Mouse (Mus musculus): ENCODE results near the gene Afmid. TPM values are rescaled to one million over a fixed set of nuclear protein-coding genes. Genes with fewer than 3 reads are reported as not detected.
"Not testable (repeated sequence)": the region's sequence is repeated elsewhere in the genome, so short reads cannot be mapped to it uniquely, and the experiment has no call there.

The Afmid gene
- polyA plus RNA-seq, 1 experiment from 2014 or later, result 3.3 TPM

GRCm38 (mm10) chr11:117828888-117829604 is 3.3 kb downstream of the Afmid start:
- no peak overlapping the region for H3K9ac ChIP-seq (replicated peaks; ENCODE audit: low read length)
- H3K27me3 ChIP-seq (ENCODE audit: control insufficient read depth, insufficient read depth, low read length), result no peaks in the 10 kb centered on the region
- H3K27ac ChIP-seq (replicated peaks; ENCODE audit: low read depth, low read length), result no peak overlapping the region
- ATAC-seq (replicated peaks; ENCODE audit: insufficient number of reproducible peaks, low FRiP score, low TSS enrichment, low read depth) (no peak), DNase-seq (ENCODE audit: low spot score) (no peak)
- no peaks in the 10 kb centered on the region for H3K36me3 ChIP-seq (replicated peaks; ENCODE audit: control insufficient read depth, insufficient read depth, low read depth, low read length)
- no peak overlapping the region for H3K4me3 ChIP-seq (ENCODE audit: low read depth, low read length)
- H3K9me3 ChIP-seq (replicated peaks; ENCODE audit: control insufficient read depth, low read length), result no peaks in the 10 kb centered on the region
- no peak overlapping the region for H3K4me2 ChIP-seq (ENCODE audit: low read depth, low read length)
- WGBS, result 60% methylated on average over 9 of the region's 9 CpGs
- H3K4me1 ChIP-seq (ENCODE audit: control insufficient read depth, insufficient read depth, low read length), result peaks cover 3% of the 10 kb centered on the region

GRCm38 (mm10) chr11:117829671-117830215 is 4.0 kb downstream of the Afmid start:
- Histone ChIP-seq H3K4me3 (ENCODE audit: low read depth, low read length) (no peak overlapping the region), H3K9me3 (replicated peaks; ENCODE audit: control insufficient read depth, low read length) (no peaks in the 10 kb centered on the region), H3K9ac (replicated peaks; ENCODE audit: low read length) (no peak overlapping the region), H3K27me3 (ENCODE audit: control insufficient read depth, insufficient read depth, low read length) (no peaks in the 10 kb centered on the region), H3K4me2 (ENCODE audit: low read depth, low read length) (no peak overlapping the region), H3K36me3 (replicated peaks; ENCODE audit: control insufficient read depth, insufficient read depth, low read depth, low read length) (no peaks in the 10 kb centered on the region), H3K27ac (replicated peaks; ENCODE audit: low read depth, low read length) (no peak overlapping the region), H3K4me1 (ENCODE audit: control insufficient read depth, insufficient read depth, low read length) (peaks cover 3% of the 10 kb centered on the region)
- DNase-seq (ENCODE audit: low spot score) (no peak), ATAC-seq (replicated peaks; ENCODE audit: insufficient number of reproducible peaks, low FRiP score, low TSS enrichment, low read depth) (no peak)
- WGBS, result 83% methylated on average over 2 of the region's 2 CpGs

- no peaks in the 10 kb centered on the region for H3K27me3 ChIP-seq (ENCODE audit: control insufficient read depth, insufficient read depth, low read length)
- H3K9ac ChIP-seq (replicated peaks; ENCODE audit: low read length), result no peak overlapping the region
- no peak overlapping the region for H3K27ac ChIP-seq (replicated peaks; ENCODE audit: low read depth, low read length)
- no peak overlapping the region for H3K4me3 ChIP-seq (ENCODE audit: low read depth, low read length)
- peaks cover 3% of the 10 kb centered on the region for H3K4me1 ChIP-seq (ENCODE audit: control insufficient read depth, insufficient read depth, low read length)
- WGBS, result 88% methylated on average over 9 of the region's 9 CpGs
- DNase-seq (ENCODE audit: low spot score), result no peak
- H3K4me2 ChIP-seq (ENCODE audit: low read depth, low read length), result no peak overlapping the region
- no peaks in the 10 kb centered on the region for H3K36me3 ChIP-seq (replicated peaks; ENCODE audit: control insufficient read depth, insufficient read depth, low read depth, low read length)
- no peaks in the 10 kb centered on the region for H3K9me3 ChIP-seq (replicated peaks; ENCODE audit: control insufficient read depth, low read length)
- no peak for ATAC-seq (replicated peaks; ENCODE audit: insufficient number of reproducible peaks, low FRiP score, low TSS enrichment, low read depth)
Observed at GRCm38 (mm10) chr11:117830401-117830800, 4.7 kb downstream of the Afmid start.

GRCm38 (mm10) chr11:117832086-117832969 is 6.6 kb downstream of the Afmid start:
- H3K36me3 ChIP-seq (replicated peaks; ENCODE audit: control insufficient read depth, insufficient read depth, low read depth, low read length), result no peaks in the 10 kb centered on the region
- no peaks in the 10 kb centered on the region for H3K27me3 ChIP-seq (ENCODE audit: control insufficient read depth, insufficient read depth, low read length)
- H3K4me1 ChIP-seq (ENCODE audit: control insufficient read depth, insufficient read depth, low read length), result no peaks in the 10 kb centered on the region; the same call in 1 of the 2 replicates
- peak; percentile 75 for DNase-seq (ENCODE audit: low spot score)
- H3K4me2 ChIP-seq (ENCODE audit: low read depth, low read length), result peak overlapping the region; percentile 41
- H3K27ac ChIP-seq (replicated peaks; ENCODE audit: low read depth, low read length), result no peak overlapping the region
- ATAC-seq (replicated peaks; ENCODE audit: insufficient number of reproducible peaks, low FRiP score, low TSS enrichment, low read depth), result peak; percentile 46; the same call in 1 of the 2 replicates
- no peaks in the 10 kb centered on the region for H3K9me3 ChIP-seq (replicated peaks; ENCODE audit: control insufficient read depth, low read length)
- 18% methylated on average over 28 of the region's 28 CpGs for WGBS
- H3K9ac ChIP-seq (replicated peaks; ENCODE audit: low read length), result peak overlapping the region; percentile 13; the same call in 1 of the 2 replicates
- peak overlapping the region; percentile 15 for H3K4me3 ChIP-seq (ENCODE audit: low read depth, low read length)

GRCm38 (mm10) chr11:117833509-117833908 is 7.8 kb downstream of the Afmid start:
- DNase-seq (ENCODE audit: low spot score); H3K4me2 ChIP-seq (ENCODE audit: low read depth, low read length): not testable (repeated sequence)

GRCm38 (mm10) chr11:117834086-117834485 is 8.4 kb downstream of the Afmid start:
- H3K36me3 ChIP-seq (replicated peaks; ENCODE audit: control insufficient read depth, insufficient read depth, low read depth, low read length), result no peaks in the 10 kb centered on the region
- no peaks in the 10 kb centered on the region for H3K9me3 ChIP-seq (replicated peaks; ENCODE audit: control insufficient read depth, low read length)
- no peak overlapping the region for H3K27ac ChIP-seq (replicated peaks; ENCODE audit: low read depth, low read length)
- no peaks in the 10 kb centered on the region for H3K27me3 ChIP-seq (ENCODE audit: control insufficient read depth, insufficient read depth, low read length)
- WGBS, result 89% methylated on average over 8 of the region's 8 CpGs
- no peak overlapping the region for H3K4me3 ChIP-seq (ENCODE audit: low read depth, low read length)
- no peak overlapping the region for H3K9ac ChIP-seq (replicated peaks; ENCODE audit: low read length)
- no peak for DNase-seq (ENCODE audit: low spot score)
- no peak for ATAC-seq (replicated peaks; ENCODE audit: insufficient number of reproducible peaks, low FRiP score, low TSS enrichment, low read depth)
- H3K4me1 ChIP-seq (ENCODE audit: control insufficient read depth, insufficient read depth, low read length), result no peaks in the 10 kb centered on the region; the same call in 1 of the 2 replicates
- H3K4me2 ChIP-seq (ENCODE audit: low read depth, low read length), result no peak overlapping the region

More at GRCm38 (mm10) chr11:117833509-117833908, 7.8 kb downstream of the Afmid start:
- not testable (repeated sequence) for ATAC-seq (replicated peaks; ENCODE audit: insufficient number of reproducible peaks, low FRiP score, low TSS enrichment, low read depth); H3K4me3 ChIP-seq (ENCODE audit: low read depth, low read length); H3K4me1 ChIP-seq (ENCODE audit: control insufficient read depth, insufficient read depth, low read length); H3K9ac ChIP-seq (replicated peaks; ENCODE audit: low read length); H3K27ac ChIP-seq (replicated peaks; ENCODE audit: low read depth, low read length); H3K9me3 ChIP-seq (replicated peaks; ENCODE audit: control insufficient read depth, low read length); H3K27me3 ChIP-seq (ENCODE audit: control insufficient read depth, insufficient read depth, low read length); H3K36me3 ChIP-seq (replicated peaks; ENCODE audit: control insufficient read depth, insufficient read depth, low read depth, low read length)
- WGBS, result 85% methylated on average over 4 of the region's 6 CpGs

GRCm38 (mm10) chr11:117836306-117836705 is 10.6 kb downstream of the Afmid start:
- WGBS, result 26% methylated on average over 13 of the region's 13 CpGs
- Histone ChIP-seq H3K27ac (replicated peaks; ENCODE audit: low read depth, low read length) (no peak overlapping the region), H3K36me3 (replicated peaks; ENCODE audit: control insufficient read depth, insufficient read depth, low read depth, low read length) (no peaks in the 10 kb centered on the region), H3K4me1 (ENCODE audit: control insufficient read depth, insufficient read depth, low read length) (no peaks in the 10 kb centered on the region), H3K4me3 (ENCODE audit: low read depth, low read length) (no peak overlapping the region), H3K9ac (replicated peaks; ENCODE audit: low read length) (no peak overlapping the region), H3K27me3 (ENCODE audit: control insufficient read depth, insufficient read depth, low read length) (no peaks in the 10 kb centered on the region), H3K9me3 (replicated peaks; ENCODE audit: control insufficient read depth, low read length) (no peaks in the 10 kb centered on the region), H3K4me2 (ENCODE audit: low read depth, low read length) (no peak overlapping the region; the same call in 1 of the 2 replicates)
- ATAC-seq (replicated peaks; ENCODE audit: insufficient number of reproducible peaks, low FRiP score, low TSS enrichment, low read depth), result no peak
- DNase-seq (ENCODE audit: low spot score), result peak; percentile 40

Data from embryonic facial prominence, embryonic 11.5 days (tissue).